Mouse (Mus musculus) brain, embryonic 14.5 days (tissue): ENCODE results near the gene Dand5.

Experiments
- CTCF ChIP-seq: fragments of 200-500 bp; IDR thresholded peaks from 2 replicates; pipeline ENCODE4 v1.5.1; 2012; ENCODE audit warnings: inconsistent platforms, mild to moderate bottlenecking, moderate library complexity, borderline replicate concordance; ENCODE audit not compliant: insufficient read depth, insufficient read length; ENCODE audit errors: extremely low read depth
- POLR2A ChIP-seq: fragments of 200-500 bp; IDR thresholded peaks from 2 replicates; pipeline ENCODE4 v1.6.1; 2012; ENCODE audit warnings: mild to moderate bottlenecking, inconsistent platforms, borderline replicate concordance; ENCODE audit not compliant: poor library complexity, insufficient read depth, insufficient read length, severe bottlenecking; ENCODE audit errors: extremely low read depth

DNA sequence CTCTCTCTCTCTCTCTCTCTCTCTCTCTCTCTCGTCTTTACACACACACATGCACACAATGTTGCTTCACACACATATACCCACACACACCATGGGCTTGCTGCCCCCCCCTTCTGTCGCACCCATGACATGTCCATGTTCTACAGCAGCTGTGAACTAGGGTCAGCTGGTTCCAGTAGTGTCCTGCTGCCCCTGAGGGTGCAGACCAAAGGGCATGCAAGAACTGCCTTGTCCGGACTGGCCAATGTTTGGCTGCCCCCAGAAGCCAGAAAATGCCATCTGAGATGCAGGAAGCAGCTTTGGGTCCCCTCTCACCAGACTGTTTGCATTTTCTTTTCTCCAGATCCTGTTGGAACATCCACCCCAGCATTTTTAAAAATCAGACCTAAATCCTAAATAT is 50.0 kb downstream of the Dand5 start:
- TF ChIP-seq CTCF (no peak), POLR2A (no peak)
